In genomic region chr9:105735195-105735594, GRCm38 (mm10) we compare ENCODE assay signal across 19 mouse cellular contexts.
DNase-seq lines count a peak whose midpoint lies in the region; ATAC-seq lines count a peak whose summit lies in the region.
"Had no signal": no experiment of that assay in that cellular context is flagged by ENCODE, and none has a peak within 500 bp of the region (broad histone marks: within the 10 kb centered on the region; RNA-seq: fewer than 3 reads in every experiment).

No protein-coding gene starts in this region.

- no peaks in the 10 kb centered on the region for H3K27me3 ChIP-seq in forebrain, embryonic 15.5 days
- H3K27me3 ChIP-seq in forebrain, embryonic 11.5 days (ENCODE audit: control insufficient read depth, insufficient read depth, low read length) = no peaks in the 10 kb centered on the region
- H3K27me3 ChIP-seq in neural tube, embryonic 13.5 days = no peaks in the 10 kb centered on the region
- H3K27me3 ChIP-seq: limb, embryonic 12.5 days; liver, embryonic 12.5 days; neural tube, embryonic 12.5 days had no signal

- H3K27ac ChIP-seq in forebrain, embryonic 15.5 days (replicated peaks) = no peak overlapping the region; the same call in 1 of the 2 replicates
- no peak overlapping the region for H3K27ac ChIP-seq in forebrain, embryonic 11.5 days (ENCODE audit: low read depth, low read length)
- peak overlapping the region; percentile 15; the same call in 1 of the 2 replicates for H3K27ac ChIP-seq in neural tube, embryonic 13.5 days (replicated peaks)
- H3K27ac ChIP-seq: heart, adult 2 months; limb, embryonic 12.5 days; liver, embryonic 12.5 days; neural tube, embryonic 12.5 days had no signal

- no peak overlapping the region for H3K4me3 ChIP-seq in forebrain, embryonic 15.5 days
- no peak overlapping the region for H3K4me3 ChIP-seq in forebrain, embryonic 11.5 days (ENCODE audit: low read depth, low read length)
- no peak overlapping the region for H3K4me3 ChIP-seq in neural tube, embryonic 13.5 days
- H3K4me3 ChIP-seq: heart, adult 2 months; limb, embryonic 12.5 days; liver, embryonic 12.5 days; neural tube, embryonic 12.5 days had no signal

- ATAC-seq in forebrain, embryonic 15.5 days (replicated peaks) = peak; percentile 60; the same call in 1 of the 2 replicates
- no peak for ATAC-seq in forebrain, embryonic 11.5 days (replicated peaks; ENCODE audit: low FRiP score)
- ATAC-seq in neural tube, embryonic 13.5 days (ENCODE audit: low read depth) = no peak
- no peak for ATAC-seq in cerebellum, adult (ENCODE audit: insufficient number of reproducible peaks, low FRiP score, low TSS enrichment)
- ATAC-seq: CD4-positive, CD25-positive, alpha-beta regulatory T cell, adult 4 months; inflammation-experienced regulatory T-cells, adult 6 months; liver, embryonic 12.5 days had no signal

- no peak for DNase-seq in forebrain, embryonic 11.5 days (ENCODE audit: low spot score)
- DNase-seq in kidney, adult 11 months = peak; percentile 45
- DNase-seq in kidney, postnatal 4 days = no peak
- DNase-seq in neural tube, embryonic 10.5 days (ENCODE audit: extremely low spot score, low spot score) = no peak
- DNase-seq: cerebellum, adult 9-10 months; gastrocnemius, postnatal 36 days; heart, adult 2 months; heart, postnatal 4 days; lung, adult 18-20 months; lung, postnatal 10 days had no signal

- WGBS in forebrain, embryonic 15.5 days = 28% methylated on average over 5 of the region's 5 CpGs
- WGBS in forebrain, embryonic 11.5 days = 82% methylated on average over 5 of the region's 5 CpGs
- WGBS in neural tube, embryonic 13.5 days = 46% methylated on average over 5 of the region's 5 CpGs

- no peak overlapping the region for H3K4me2 ChIP-seq in forebrain, embryonic 15.5 days (replicated peaks)
- no peak overlapping the region for H3K4me2 ChIP-seq in forebrain, embryonic 11.5 days (ENCODE audit: low read depth, low read length, severe bottlenecking)
- H3K4me2 ChIP-seq in neural tube, embryonic 13.5 days = no peak overlapping the region
- H3K4me2 ChIP-seq: limb, embryonic 12.5 days; liver, embryonic 12.5 days; midbrain, embryonic 11.5 days; neural tube, embryonic 12.5 days had no signal

- H3K36me3 ChIP-seq in forebrain, embryonic 15.5 days = no peaks in the 10 kb centered on the region
- H3K36me3 ChIP-seq in forebrain, embryonic 11.5 days (ENCODE audit: control insufficient read depth, insufficient read depth, low read length) = no peaks in the 10 kb centered on the region
- no peaks in the 10 kb centered on the region for H3K36me3 ChIP-seq in neural tube, embryonic 13.5 days
- H3K36me3 ChIP-seq: limb, embryonic 12.5 days; liver, embryonic 12.5 days; neural tube, embryonic 12.5 days had no signal

- no peak overlapping the region for H3K9ac ChIP-seq in forebrain, embryonic 15.5 days (replicated peaks)
- no peak overlapping the region for H3K9ac ChIP-seq in forebrain, embryonic 11.5 days (ENCODE audit: low read length)
- H3K9ac ChIP-seq in neural tube, embryonic 13.5 days = no peak overlapping the region
- H3K9ac ChIP-seq: limb, embryonic 12.5 days; liver, embryonic 12.5 days; neural tube, embryonic 12.5 days had no signal

- H3K9me3 ChIP-seq in forebrain, embryonic 15.5 days = no peaks in the 10 kb centered on the region
- no peaks in the 10 kb centered on the region for H3K9me3 ChIP-seq in forebrain, embryonic 11.5 days (ENCODE audit: control insufficient read depth, low read length)
- H3K9me3 ChIP-seq in neural tube, embryonic 13.5 days = no peaks in the 10 kb centered on the region
- H3K9me3 ChIP-seq: limb, embryonic 12.5 days; liver, embryonic 12.5 days; neural tube, embryonic 12.5 days had no signal

- H3K4me1 ChIP-seq in forebrain, embryonic 15.5 days = peaks cover 20% of the 10 kb centered on the region
- H3K4me1 ChIP-seq in forebrain, embryonic 11.5 days (replicated peaks; ENCODE audit: control insufficient read depth, insufficient read depth, low read length) = no peaks in the 10 kb centered on the region
- H3K4me1 ChIP-seq in neural tube, embryonic 13.5 days (replicated peaks) = peaks cover 37% of the 10 kb centered on the region
- H3K4me1 ChIP-seq: limb, embryonic 12.5 days; liver, embryonic 12.5 days had no signal
